Mouse (Mus musculus) kidney, adult 11 months (tissue): Measurements from ENCODE around the gene Tmem219.
"Not testable (repeated sequence)": the region's sequence is repeated elsewhere in the genome, so short reads cannot be mapped to it uniquely, and the experiment has no call there.

Experiments
- DNase-seq: peaks from one replicate; pipeline ENCODE4 v3.0.0; 2022

Gene Tmem219

DNA sequence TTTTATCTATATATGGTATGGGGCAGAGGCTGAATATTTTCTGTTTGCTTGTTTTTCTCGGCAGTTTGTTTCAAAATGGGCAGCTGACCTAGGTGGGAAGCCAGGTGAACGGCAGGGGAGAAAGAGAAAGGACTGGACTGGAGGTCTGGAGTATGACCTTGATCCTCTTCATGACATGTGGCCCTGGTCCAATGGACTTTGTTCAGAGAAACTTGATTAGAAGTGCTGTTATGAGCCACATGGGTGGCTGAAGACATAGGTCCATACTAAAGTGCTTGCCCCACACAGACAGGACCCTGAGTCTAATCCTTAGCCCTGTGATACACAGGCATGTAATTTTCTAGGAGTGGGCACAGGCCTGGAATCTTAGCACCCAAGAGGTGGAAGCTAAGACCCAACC lies 1.2 kb downstream of the Tmem219 start:
- DNase-seq, result peak; percentile 65

DNA sequence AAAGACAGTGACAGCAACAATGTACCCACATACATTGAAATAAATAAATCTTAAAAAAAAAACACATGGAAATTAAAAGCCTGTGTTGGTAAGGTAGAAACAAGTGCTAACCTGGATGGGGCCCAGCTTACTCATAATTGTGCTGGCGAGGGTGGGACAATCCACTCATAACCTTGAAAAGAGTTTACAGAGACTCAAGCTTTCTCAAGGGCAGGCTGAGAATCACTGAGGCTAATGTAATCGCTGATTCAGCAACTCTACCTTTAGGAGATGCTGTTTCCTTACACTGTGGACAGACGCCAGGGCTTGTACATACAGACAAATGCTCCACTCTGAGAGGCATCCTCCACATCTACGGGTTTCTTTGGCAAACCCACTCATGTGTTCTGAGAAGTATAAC lies 2.7 kb downstream of the Tmem219 start:
- DNase-seq, result no peak

GRCm38 (mm10) chr7:126918356-126918755 lies 4.4 kb downstream of the Tmem219 start:
- peak; percentile 33 for DNase-seq

DNA sequence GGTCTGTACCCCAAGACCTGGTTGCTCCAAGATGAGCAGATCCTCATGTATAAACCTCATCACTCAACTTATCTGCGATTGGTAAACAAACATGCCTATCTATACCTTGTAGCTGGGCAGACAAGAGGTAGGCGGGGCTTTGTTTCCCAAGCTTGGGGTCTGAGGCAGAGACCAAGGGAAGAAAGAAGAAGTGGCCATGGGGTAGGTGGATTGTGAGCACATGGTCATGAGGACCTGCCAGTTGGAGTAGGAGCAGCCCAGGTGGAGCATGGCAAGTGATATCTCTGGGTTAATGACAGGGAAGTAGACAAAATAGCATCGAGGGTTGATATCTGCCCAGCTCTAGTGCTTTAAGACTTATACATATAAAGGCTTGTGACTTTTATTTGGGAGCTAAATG lies 7.9 kb downstream of the Tmem219 start:
- DNase-seq, result no peak

DNA sequence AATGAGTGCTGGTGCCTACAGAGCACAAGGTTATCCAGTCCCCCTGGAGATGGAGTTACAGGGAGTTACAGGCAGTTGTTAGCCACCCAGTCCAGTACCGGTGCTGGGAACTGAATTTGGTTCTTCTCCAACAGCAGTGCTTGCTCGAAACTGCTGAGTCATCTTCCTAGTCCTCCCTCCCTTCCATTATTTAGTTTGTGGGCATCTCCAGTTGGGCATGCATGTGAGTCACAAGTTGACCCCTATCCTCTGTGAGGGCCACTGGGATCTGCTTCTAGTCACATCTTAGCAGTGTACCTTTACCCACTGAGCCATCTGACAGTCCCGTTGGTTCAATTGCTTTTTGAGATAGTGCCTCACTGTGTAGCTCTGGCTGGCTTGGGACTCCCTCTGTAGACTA lies 17.1 kb downstream of the Tmem219 start:
- DNase-seq, result no peak

DNA sequence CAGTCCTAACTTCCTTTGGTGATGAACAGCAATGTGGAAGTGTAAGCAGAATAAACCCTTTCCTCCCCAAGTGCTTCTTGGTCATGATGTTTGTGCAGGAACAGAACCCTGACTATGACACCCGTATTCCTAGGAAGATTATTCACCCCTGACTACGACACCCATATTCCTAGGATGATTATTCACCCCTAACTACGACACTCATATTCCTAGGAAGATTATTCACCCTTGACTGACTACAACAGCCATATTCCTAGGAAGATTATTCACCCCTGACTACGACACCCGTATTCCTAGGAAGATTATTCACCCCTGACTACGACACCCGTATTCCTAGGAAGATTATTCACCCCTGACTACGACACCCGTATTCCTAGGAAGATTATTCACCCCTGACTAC lies 22.9 kb downstream of the Tmem219 start:
- not testable (repeated sequence) for DNase-seq

GRCm38 (mm10) chr7:126898102-126898990 lies 24.4 kb downstream of the Tmem219 start:
- peak; percentile 90 for DNase-seq

DNA sequence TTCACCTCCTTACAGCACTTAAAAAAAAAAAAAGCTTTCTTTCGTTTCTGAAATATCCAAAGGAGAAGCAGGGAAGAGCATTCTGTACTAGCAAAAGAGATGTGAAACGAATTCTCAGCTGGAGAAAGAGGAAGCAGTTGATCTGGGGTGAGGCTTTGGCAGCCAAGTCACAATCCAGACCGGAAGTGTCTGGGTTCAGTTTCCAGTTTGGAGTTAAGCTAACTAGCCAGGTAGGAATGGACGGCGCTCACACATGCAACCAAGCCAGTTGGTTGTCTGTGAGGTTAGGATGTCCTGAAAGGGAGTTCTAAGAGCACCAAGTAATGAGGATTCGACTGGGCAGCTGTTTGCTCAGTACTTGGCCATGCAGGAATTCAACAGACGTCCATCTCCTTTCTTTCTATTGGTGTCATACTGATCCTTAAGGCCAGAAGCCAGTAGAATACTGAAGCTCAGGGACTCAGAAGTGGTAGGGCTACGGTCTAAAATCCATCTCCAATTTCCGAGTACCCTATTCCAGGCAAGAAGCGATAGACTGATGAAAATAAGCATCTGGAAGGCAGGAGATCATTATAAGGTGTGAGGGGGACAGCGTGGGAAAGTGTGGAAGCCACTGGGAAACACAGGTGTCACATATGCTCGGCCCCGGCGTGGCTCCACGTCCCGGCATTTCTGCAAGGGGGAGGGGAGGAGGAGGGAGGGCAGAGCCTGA lies 25.2 kb downstream of the Tmem219 start:
- DNase-seq, result peak; percentile 15

DNA sequence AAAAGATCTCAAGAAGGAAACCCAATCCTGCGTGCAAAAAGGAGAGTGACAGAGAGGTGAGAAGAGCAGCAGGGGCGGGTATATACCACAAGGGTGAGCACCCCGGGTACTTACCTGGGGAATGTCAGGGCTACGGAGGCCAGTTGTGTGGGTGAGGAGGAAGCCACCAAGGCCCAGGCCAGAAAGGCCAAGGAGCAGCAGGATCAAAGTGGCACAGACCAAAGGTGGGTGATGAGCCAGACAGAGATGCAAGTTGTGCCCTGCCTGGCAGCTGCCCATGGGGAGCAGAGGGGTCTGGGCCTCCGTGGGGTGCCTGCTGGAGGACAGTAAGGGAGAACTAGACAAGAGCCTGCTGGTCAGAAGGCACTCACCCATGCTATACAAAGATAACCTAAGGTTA lies 25.8 kb downstream of the Tmem219 start:
- DNase-seq, result no peak

DNA sequence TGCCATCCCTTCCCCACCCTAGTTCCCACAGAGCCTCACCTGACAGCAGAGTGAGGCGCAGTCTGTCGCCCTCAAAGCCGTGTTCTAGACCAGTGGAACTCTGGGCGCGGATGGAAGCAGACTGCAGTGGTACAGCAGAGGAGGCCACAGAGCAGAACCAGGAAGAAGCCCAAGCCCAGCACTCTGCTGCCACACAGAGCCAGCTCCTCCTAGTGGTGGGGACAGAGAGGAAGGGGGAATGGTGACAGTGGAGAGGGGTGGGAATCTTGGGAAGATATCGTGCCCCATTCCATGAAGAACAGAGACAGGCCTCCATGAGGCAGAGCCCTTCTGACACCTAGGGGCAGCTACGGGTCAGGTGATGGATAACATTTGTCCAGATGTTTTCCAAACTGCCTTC lies 33.9 kb downstream of the Tmem219 start:
- no peak for DNase-seq

- DNase-seq, result no peak
Observed at GRCm38 (mm10) chr7:126887281-126887680, 35.4 kb downstream of the Tmem219 start.

DNA sequence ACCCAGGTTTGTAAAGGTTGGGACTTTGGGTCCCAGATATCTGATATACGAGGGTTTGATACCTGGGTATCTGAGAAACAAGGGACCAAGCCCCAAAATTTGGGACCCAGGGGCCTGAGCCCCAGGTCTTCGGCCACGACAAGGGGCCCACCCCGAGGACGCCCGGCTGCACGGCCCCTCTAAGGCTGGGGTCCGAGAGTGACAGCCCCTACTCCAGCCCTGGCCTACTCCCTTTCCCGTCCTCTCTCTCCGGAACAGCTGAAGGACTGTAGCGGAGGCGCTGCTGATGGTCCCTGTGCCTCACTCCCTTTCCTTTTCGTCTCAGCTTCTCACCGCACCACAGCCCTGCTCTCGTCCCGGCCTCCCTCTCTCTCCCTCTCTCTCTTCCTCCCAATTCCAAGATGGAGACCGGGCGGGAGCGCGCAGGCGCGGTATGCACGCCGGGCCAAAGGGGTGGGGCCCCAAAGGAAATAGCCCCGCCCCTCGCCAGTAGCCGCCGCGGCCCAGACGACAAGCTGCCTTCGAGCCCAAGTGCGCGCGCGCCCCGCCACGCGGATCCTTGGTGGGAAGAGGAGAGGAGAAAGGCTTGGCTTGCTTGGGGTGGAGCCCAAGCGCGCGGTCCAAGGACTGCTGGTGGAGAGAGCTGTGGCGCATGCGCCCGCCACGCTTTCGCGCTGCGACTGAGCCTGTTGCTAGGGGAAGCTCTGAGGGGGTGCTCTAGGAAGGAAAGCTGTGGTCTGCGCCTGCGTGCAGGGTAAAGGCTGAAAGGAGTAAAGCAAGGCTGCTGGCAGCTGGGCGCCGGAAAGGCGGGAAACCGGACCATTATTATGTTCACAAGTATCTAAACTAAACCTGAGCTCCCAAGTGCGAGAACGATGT lies 38.2 kb downstream of the Tmem219 start, which contains the start of gene Taok2:
Taok2 (minus strand) TSS at position 418 of the 879 bp plus-strand sequence.
- peak; percentile 99 for DNase-seq

GRCm38 (mm10) chr7:126883731-126884181 lies 39.0 kb downstream of the Tmem219 start:
- no peak for DNase-seq

DNA sequence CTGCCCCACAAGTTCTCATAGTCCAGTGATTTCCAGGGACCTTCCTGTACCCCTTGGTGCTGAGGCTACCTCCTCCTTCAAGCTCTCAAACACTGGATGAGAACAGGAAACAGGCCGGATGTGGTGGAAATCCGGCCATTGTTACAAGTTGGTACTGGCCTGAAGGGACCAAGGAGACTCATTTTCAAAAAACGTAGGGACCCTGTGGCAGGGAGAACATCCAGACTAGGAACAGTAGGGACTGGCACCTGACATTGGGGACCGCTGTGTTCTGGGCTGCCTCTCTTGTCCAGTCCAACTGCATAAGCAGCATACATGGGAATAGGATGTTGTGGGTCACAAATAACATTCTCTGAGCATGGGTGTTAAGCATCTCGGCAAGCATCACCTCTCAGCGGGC lies 41.7 kb downstream of the Tmem219 start:
- peak; percentile 67 for DNase-seq

GRCm38 (mm10) chr7:126877239-126877638 lies 45.5 kb downstream of the Tmem219 start:
- DNase-seq, result no peak

DNA sequence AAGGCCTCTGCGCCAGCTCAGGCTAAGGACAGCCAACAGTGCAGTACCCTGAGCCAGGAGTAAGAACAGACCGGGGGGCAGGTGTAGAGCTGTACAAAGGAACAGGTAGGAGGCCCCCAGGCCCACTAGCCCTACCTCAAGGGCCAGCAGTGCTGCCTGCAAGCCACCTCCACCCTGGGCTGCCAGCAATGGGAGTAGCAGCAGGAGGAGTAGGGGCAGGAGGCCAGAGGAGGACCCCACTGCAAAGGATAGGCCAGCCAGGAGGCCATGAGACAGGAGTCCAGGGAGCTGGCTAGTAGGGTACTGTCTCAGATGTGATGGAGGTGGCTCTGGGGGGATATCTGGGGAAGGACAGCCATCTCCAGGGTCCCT lies 52.2 kb downstream of the Tmem219 start:
- no peak for DNase-seq

DNA sequence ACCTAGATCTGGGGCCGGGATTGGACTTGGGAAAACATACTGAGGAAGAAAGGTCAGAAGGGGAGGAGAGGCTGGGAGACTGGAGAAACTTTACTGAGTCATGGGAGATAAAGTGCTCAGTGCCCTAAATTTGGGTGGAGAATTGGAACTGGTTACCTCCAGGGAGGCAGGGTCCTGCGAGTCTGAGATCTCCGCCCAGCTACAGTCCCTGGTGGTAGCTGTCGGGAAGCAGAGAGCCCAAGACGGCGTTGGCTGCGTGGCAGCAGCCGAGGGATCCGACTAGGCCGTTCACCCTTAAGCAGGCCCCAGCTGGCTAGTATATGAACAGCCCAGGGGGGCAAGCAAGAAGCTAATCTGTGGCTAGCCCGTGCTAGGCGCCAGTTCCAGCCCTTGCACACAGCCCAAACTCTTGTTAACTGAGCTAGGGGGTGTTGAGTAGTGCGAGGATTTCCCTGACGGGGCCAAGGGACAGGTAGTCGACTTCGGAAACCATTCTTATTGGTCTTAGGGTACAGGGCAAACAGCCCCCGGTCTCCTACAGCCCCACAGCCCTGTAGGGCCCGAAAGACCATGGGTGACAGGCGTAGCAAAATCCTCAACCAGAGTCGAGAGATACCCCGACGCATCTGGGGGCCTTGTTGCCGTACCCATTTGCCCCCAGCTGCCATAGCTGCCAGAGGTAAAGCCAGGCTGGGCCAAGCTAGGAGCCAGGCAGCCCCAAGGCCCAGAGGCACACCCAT lies 52.8 kb downstream of the Tmem219 start:
- DNase-seq, result no peak

- no peak for DNase-seq
Observed at GRCm38 (mm10) chr7:126868003-126868402, 54.7 kb downstream of the Tmem219 start.

DNA sequence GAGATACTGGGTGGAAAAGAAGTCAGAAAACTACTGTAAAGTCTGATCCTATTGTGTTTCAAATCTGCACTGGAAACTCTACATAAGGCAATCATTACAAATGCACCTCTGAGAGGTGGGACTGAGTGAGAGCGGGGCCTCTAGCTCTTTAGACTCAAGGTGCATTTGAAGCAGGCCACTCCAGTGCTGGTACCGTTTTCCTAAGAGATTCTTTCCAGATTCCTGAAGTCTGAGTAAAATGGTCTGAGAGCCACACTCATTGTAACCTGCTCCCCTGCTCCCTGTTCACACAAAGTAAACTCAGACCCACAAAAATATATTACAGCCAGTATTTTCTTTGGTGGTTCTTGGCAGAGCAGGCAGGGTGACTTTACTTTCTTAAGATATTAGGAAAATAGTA lies 55.2 kb downstream of the Tmem219 start:
- DNase-seq, result no peak

DNA sequence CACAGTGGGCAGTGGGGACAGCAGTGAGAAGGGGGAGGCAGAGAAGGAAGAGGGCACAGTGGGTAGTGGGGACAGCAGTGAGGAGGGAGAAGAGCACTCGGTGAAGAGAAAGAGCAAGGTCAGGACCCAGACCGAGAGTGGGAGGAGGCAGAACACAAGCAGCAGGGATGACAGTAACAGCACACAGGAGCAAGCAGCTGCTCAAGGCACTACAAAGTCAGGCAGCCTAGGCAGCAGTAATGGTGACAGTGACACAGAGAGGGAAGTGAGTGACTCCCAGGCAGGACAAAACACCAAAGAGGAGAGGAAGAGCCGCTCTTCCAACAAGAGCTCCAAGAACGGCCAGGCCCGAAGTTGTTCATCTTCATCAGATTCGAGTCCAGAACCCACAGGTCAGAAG lies 58.9 kb downstream of the Tmem219 start:
- DNase-seq, result no peak

DNA sequence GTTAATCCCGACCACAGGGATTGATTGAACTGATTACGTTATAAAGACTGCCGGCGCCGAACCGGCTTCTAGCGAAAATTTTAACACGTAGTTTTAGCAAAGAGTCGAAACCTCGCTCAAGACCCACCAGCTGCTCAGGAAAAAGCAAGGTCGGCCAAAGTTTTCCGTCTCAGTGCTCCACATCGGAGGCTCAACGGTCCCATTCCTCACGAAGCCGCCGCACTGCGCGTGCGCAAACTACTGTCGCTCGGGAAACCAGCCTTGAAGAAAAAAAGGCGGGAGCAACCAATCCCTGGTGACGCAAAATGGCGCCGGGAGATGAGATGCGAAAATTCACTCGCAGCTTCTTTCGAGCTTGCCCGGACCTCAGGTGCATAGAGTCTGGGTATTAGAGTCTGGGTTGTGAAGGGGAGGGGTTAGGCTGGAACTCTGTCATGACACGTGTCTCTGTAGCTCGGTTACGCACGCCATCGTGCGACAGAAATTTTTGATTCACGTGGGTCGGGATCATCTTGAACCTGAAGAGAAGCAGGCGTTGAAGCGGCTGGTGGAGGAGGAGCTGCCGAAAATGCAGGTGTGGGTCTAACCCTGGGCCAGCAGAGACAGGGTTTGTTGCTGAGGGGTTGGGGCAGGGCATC lies 60.5 kb downstream of the Tmem219 start, which contains the start of gene Ino80e:
Ino80e (minus strand) TSS at position 231 of the 638 bp plus-strand sequence.
- peak; percentile 93 for DNase-seq
